Mouse (Mus musculus) midbrain, embryonic 15.5 days (tissue): ENCODE results near the gene Tex50. TPM values are rescaled to one million over a fixed set of nuclear protein-coding genes. Genes with fewer than 3 reads are reported as not detected.

Experiments
- ATAC-seq: fragments of 200-750 bp; cut with Nextera tagmentation; replicated peaks from 2 replicates; pipeline ENCODE4 v1.8.0; 2017; ENCODE audit warnings: moderate TSS enrichment
- H3K27ac ChIP-seq: fragments of 300-500 bp; sonication (generic); 2 replicates; pipeline ENCODE4 v1.5.1; 2015; ENCODE audit warnings: mild to moderate bottlenecking, inconsistent platforms
- H3K27me3 ChIP-seq: fragments of 300-500 bp; sonication (generic); replicated peaks from 2 replicates; pipeline ENCODE4 v1.6.1; 2015; ENCODE audit warnings: inconsistent platforms
- H3K36me3 ChIP-seq: fragments of 300-500 bp; sonication (generic); replicated peaks from 2 replicates; pipeline ENCODE4 v1.6.1; 2015; ENCODE audit warnings: inconsistent platforms
- H3K4me1 ChIP-seq: fragments of 300-500 bp; sonication (generic); 2 replicates; pipeline ENCODE4 v1.6.1; 2015; ENCODE audit warnings: inconsistent platforms
- H3K4me2 ChIP-seq: fragments of 300-500 bp; sonication (generic); 2 replicates; pipeline ENCODE4 v1.6.1; 2015; ENCODE audit warnings: inconsistent platforms, mild to moderate bottlenecking, moderate library complexity
- H3K4me3 ChIP-seq: fragments of 300-500 bp; sonication (generic); 2 replicates; pipeline ENCODE4 v1.5.1; 2015; ENCODE audit warnings: mild to moderate bottlenecking, inconsistent platforms
- H3K9ac ChIP-seq: fragments of 300-500 bp; sonication (generic); 2 replicates; pipeline ENCODE4 v1.6.1; 2015; ENCODE audit warnings: mild to moderate bottlenecking, inconsistent platforms
- H3K9me3 ChIP-seq: fragments of 300-500 bp; sonication (generic); 2 replicates; pipeline ENCODE4 v1.6.1; 2016; ENCODE audit warnings: inconsistent platforms
- WGBS: fragments of 180-500 bp; shearing (Covaris S2); methylation state at CpG from one replicate; pipeline ENCODE4 v1.1.7; 2015; ENCODE audit warnings: mixed read lengths; 5-methylcytosine and 5-hydroxymethylcytosine counted together
- polyA plus RNA-seq: library from polyadenylated mRNA; unstranded; fragments of >200 nt; fragmentation: Nextera tagmentation; extraction: Ambion mirVana; gene quantifications from 2 replicates; pipeline ENCODE4 v1.2.1, GENCODE M21; 2015

Gene Tex50
- polyA plus RNA-seq, 1 experiment from 2014 or later = 1.3 TPM

- WGBS = 89% methylated on average over 8 of the region's 8 CpGs
- H3K27me3 ChIP-seq = no peaks in the 10 kb centered on the region
- H3K9me3 ChIP-seq = no peaks in the 10 kb centered on the region
- no peak overlapping the region for H3K27ac ChIP-seq
- H3K4me2 ChIP-seq = no peak overlapping the region
- H3K9ac ChIP-seq = no peak overlapping the region
- H3K4me3 ChIP-seq = no peak overlapping the region
- no peak for ATAC-seq
- H3K36me3 ChIP-seq = peaks cover 14% of the 10 kb centered on the region
- no peaks in the 10 kb centered on the region for H3K4me1 ChIP-seq
Measured at GRCm38 (mm10) chr1:161109216-161109615, 49.9 kb downstream of the Tex50 start.

Other genes with a start within 250 kb of the Tex50 start
- gene Serpinc1, start 180.7 kb downstream of the Tex50 start, polyA plus RNA-seq = 3.9 and 4.4 TPM in 2 replicates
- gene Zbtb37, start 124.5 kb downstream of the Tex50 start, polyA plus RNA-seq = 14.1 and 15.3 TPM in 2 replicates
- gene Dars2, start 88.7 kb downstream of the Tex50 start, polyA plus RNA-seq = 24.4 and 24.8 TPM in 2 replicates
- 10.0 and 12.2 TPM in 2 replicates for gene Cenpl, start 88.6 kb downstream of the Tex50 start, polyA plus RNA-seq
- gene Klhl20, start 27.8 kb downstream of the Tex50 start, polyA plus RNA-seq = 16.1 and 18.1 TPM in 2 replicates
- gene Ankrd45, start 16.6 kb downstream of the Tex50 start, polyA plus RNA-seq = 25.7 and 27.1 TPM in 2 replicates
- gene Prdx6, start 91.9 kb upstream of the Tex50 start, polyA plus RNA-seq = 126 and 140 TPM in 2 replicates
- not detected in 2 replicates for gene Tnfsf4, start 236.1 kb upstream of the Tex50 start, polyA plus RNA-seq